Mouse (Mus musculus): ENCODE measurements around the gene Casr. TPM values are rescaled to one million over a fixed set of nuclear protein-coding genes. Genes with fewer than 3 reads are reported as not detected.

Gene Casr
- 0.07 TPM in 1 of 2 replicates, not detected in the other for polyA plus RNA-seq (2015; fragmentation: Nextera tagmentation; extraction: Ambion mirVana)

- peak within 1 kb of the TSS; percentile 69 for H3K4me2 ChIP-seq (replicated peaks)
- H3K9ac ChIP-seq (replicated peaks): peak within 1 kb of the TSS; percentile 37
- H3K27me3 ChIP-seq: peaks cover 15% of the 10 kb centered on the region
- H3K9me3 ChIP-seq: no peaks in the 10 kb centered on the region
- H3K27ac ChIP-seq: no peak within 1 kb of the TSS
- peak within 1 kb of the TSS; percentile 38 for H3K4me3 ChIP-seq (replicated peaks)
- no peaks in the 10 kb centered on the region for H3K36me3 ChIP-seq
- H3K4me1 ChIP-seq (replicated peaks): peaks cover 11% of the 10 kb centered on the region
- peak; percentile 50 for ATAC-seq
- WGBS: 2% methylated on average over 36 of the region's 36 CpGs
Observed at GRCm38 (mm10) chr16:36561386-36562338, at the start of gene Casr. Gene Casr, minus strand, starts transcription at chr16:36562141.

GRCm38 (mm10) chr16:36602632-36603031 is 40.7 kb upstream of the Casr start:
- no peaks in the 10 kb centered on the region for H3K4me1 ChIP-seq (replicated peaks)
- no peak overlapping the region for H3K4me3 ChIP-seq (replicated peaks)
- ATAC-seq: no peak
- no peak overlapping the region for H3K4me2 ChIP-seq (replicated peaks)
- H3K36me3 ChIP-seq: no peaks in the 10 kb centered on the region
- no peak overlapping the region for H3K9ac ChIP-seq (replicated peaks)
- no peaks in the 10 kb centered on the region for H3K27me3 ChIP-seq
- 81% methylated on average over 3 of the region's 3 CpGs for WGBS
- H3K9me3 ChIP-seq: no peaks in the 10 kb centered on the region
- no peak overlapping the region for H3K27ac ChIP-seq

- Histone ChIP-seq H3K4me3 (replicated peaks) (no peak overlapping the region), H3K27ac (no peak overlapping the region), H3K27me3 (no peaks in the 10 kb centered on the region), H3K9ac (replicated peaks) (no peak overlapping the region), H3K4me1 (replicated peaks) (no peaks in the 10 kb centered on the region), H3K36me3 (no peaks in the 10 kb centered on the region), H3K9me3 (no peaks in the 10 kb centered on the region), H3K4me2 (replicated peaks) (no peak overlapping the region)
- WGBS: 87% methylated on average over 4 of the region's 4 CpGs
- ATAC-seq: no peak
Observed at GRCm38 (mm10) chr16:36598265-36598664, 36.3 kb upstream of the Casr start.

GRCm38 (mm10) chr16:36596671-36597410 is 34.9 kb upstream of the Casr start:
- no peak overlapping the region for H3K4me2 ChIP-seq (replicated peaks)
- H3K36me3 ChIP-seq: no peaks in the 10 kb centered on the region
- ATAC-seq: no peak
- 89% methylated on average over 10 of the region's 10 CpGs for WGBS
- H3K27ac ChIP-seq: no peak overlapping the region
- H3K4me3 ChIP-seq (replicated peaks): no peak overlapping the region
- no peaks in the 10 kb centered on the region for H3K27me3 ChIP-seq
- H3K9ac ChIP-seq (replicated peaks): no peak overlapping the region
- H3K4me1 ChIP-seq (replicated peaks): no peaks in the 10 kb centered on the region
- H3K9me3 ChIP-seq: no peaks in the 10 kb centered on the region

- H3K4me3 ChIP-seq (replicated peaks): no peak overlapping the region
- no peaks in the 10 kb centered on the region for H3K36me3 ChIP-seq
- no peak overlapping the region for H3K4me2 ChIP-seq (replicated peaks)
- H3K9me3 ChIP-seq: no peaks in the 10 kb centered on the region
- 83% methylated on average over 1 of the region's 1 CpGs for WGBS
- H3K9ac ChIP-seq (replicated peaks): no peak overlapping the region
- H3K27me3 ChIP-seq: no peaks in the 10 kb centered on the region
- H3K4me1 ChIP-seq (replicated peaks): no peaks in the 10 kb centered on the region
- H3K27ac ChIP-seq: no peak overlapping the region
- ATAC-seq: no peak
Observed at GRCm38 (mm10) chr16:36589898-36590297, 28.0 kb upstream of the Casr start.

- ATAC-seq: no peak
- Histone ChIP-seq H3K27me3 (no peaks in the 10 kb centered on the region), H3K4me3 (replicated peaks) (no peak overlapping the region), H3K36me3 (no peaks in the 10 kb centered on the region), H3K27ac (no peak overlapping the region), H3K9ac (replicated peaks) (no peak overlapping the region), H3K9me3 (no peaks in the 10 kb centered on the region), H3K4me1 (replicated peaks) (no peaks in the 10 kb centered on the region), H3K4me2 (replicated peaks) (no peak overlapping the region)
- WGBS: 83% methylated on average over 4 of the region's 4 CpGs
Observed at GRCm38 (mm10) chr16:36587971-36588370, 26.0 kb upstream of the Casr start.

- H3K27ac ChIP-seq: no peak overlapping the region
- no peak overlapping the region for H3K4me3 ChIP-seq (replicated peaks)
- H3K9me3 ChIP-seq: 0 out of 2 replicates have a peak, but pooled peaks cover 5% of the 10 kb centered on the region
- H3K36me3 ChIP-seq: no peaks in the 10 kb centered on the region
- H3K4me1 ChIP-seq (replicated peaks): no peaks in the 10 kb centered on the region
- ATAC-seq: no peak
- WGBS: 39% methylated on average over 3 of the region's 3 CpGs
- H3K27me3 ChIP-seq: no peaks in the 10 kb centered on the region
- no peak overlapping the region for H3K4me2 ChIP-seq (replicated peaks)
- no peak overlapping the region for H3K9ac ChIP-seq (replicated peaks)
Observed at GRCm38 (mm10) chr16:36582073-36582472, 20.1 kb upstream of the Casr start.

- ATAC-seq: no peak
- Histone ChIP-seq H3K36me3 (no peaks in the 10 kb centered on the region), H3K4me3 (replicated peaks) (no peak overlapping the region), H3K27me3 (no peaks in the 10 kb centered on the region), H3K4me1 (replicated peaks) (no peaks in the 10 kb centered on the region), H3K4me2 (replicated peaks) (no peak overlapping the region), H3K9ac (replicated peaks) (no peak overlapping the region), H3K27ac (no peak overlapping the region), H3K9me3 (no peaks in the 10 kb centered on the region)
- 85% methylated on average over 8 of the region's 8 CpGs for WGBS
Observed at GRCm38 (mm10) chr16:36571942-36572341, 10.0 kb upstream of the Casr start.

GRCm38 (mm10) chr16:36559573-36559972 is 2.4 kb downstream of the Casr start:
- Histone ChIP-seq H3K4me1 (replicated peaks) (peaks cover 11% of the 10 kb centered on the region), H3K9ac (replicated peaks) (no peak overlapping the region), H3K36me3 (no peaks in the 10 kb centered on the region), H3K4me2 (replicated peaks) (no peak overlapping the region), H3K4me3 (replicated peaks) (no peak overlapping the region), H3K27ac (no peak overlapping the region), H3K9me3 (no peaks in the 10 kb centered on the region), H3K27me3 (peaks cover 15% of the 10 kb centered on the region)
- ATAC-seq: no peak
- 91% methylated on average over 6 of the region's 6 CpGs for WGBS

GRCm38 (mm10) chr16:36555672-36556165 is 6.2 kb downstream of the Casr start:
- Histone ChIP-seq H3K9ac (replicated peaks) (no peak overlapping the region), H3K36me3 (no peaks in the 10 kb centered on the region), H3K4me1 (replicated peaks) (no peaks in the 10 kb centered on the region; the same call in 1 of the 2 replicates), H3K27me3 (peaks cover 5% of the 10 kb centered on the region; the same call in 1 of the 2 replicates), H3K4me3 (replicated peaks) (no peak overlapping the region), H3K4me2 (replicated peaks) (no peak overlapping the region), H3K27ac (no peak overlapping the region), H3K9me3 (no peaks in the 10 kb centered on the region)
- 87% methylated on average over 10 of the region's 10 CpGs for WGBS
- no peak for ATAC-seq

- no peaks in the 10 kb centered on the region for H3K36me3 ChIP-seq
- H3K9ac ChIP-seq (replicated peaks): no peak overlapping the region
- no peak for ATAC-seq
- no peaks in the 10 kb centered on the region for H3K27me3 ChIP-seq
- no peaks in the 10 kb centered on the region for H3K4me1 ChIP-seq (replicated peaks)
- H3K4me2 ChIP-seq (replicated peaks): no peak overlapping the region
- 93% methylated on average over 3 of the region's 3 CpGs for WGBS
- no peak overlapping the region for H3K4me3 ChIP-seq (replicated peaks)
- H3K9me3 ChIP-seq: no peaks in the 10 kb centered on the region
- no peak overlapping the region for H3K27ac ChIP-seq
Observed at GRCm38 (mm10) chr16:36553624-36554023, 8.3 kb downstream of the Casr start.

- H3K27ac ChIP-seq: no peak overlapping the region
- H3K4me2 ChIP-seq (replicated peaks): no peak overlapping the region
- 73% methylated on average over 4 of the region's 4 CpGs for WGBS
- no peaks in the 10 kb centered on the region for H3K27me3 ChIP-seq
- no peak overlapping the region for H3K9ac ChIP-seq (replicated peaks)
- H3K4me3 ChIP-seq (replicated peaks): no peak overlapping the region
- H3K9me3 ChIP-seq: no peaks in the 10 kb centered on the region
- no peaks in the 10 kb centered on the region for H3K36me3 ChIP-seq
- no peak for ATAC-seq
- no peaks in the 10 kb centered on the region for H3K4me1 ChIP-seq (replicated peaks)
Observed at GRCm38 (mm10) chr16:36545333-36545732, 16.6 kb downstream of the Casr start.
